Mouse (Mus musculus) layer of hippocampus, adult 2 months (tissue): ENCODE measurements around the gene Grin2d. TPM values are rescaled to one million over a fixed set of nuclear protein-coding genes. Genes with fewer than 3 reads are reported as not detected.
"Not testable (repeated sequence)": the region's sequence is repeated elsewhere in the genome, so short reads cannot be mapped to it uniquely, and the experiment has no call there.

Experiments used
- DNase-seq, 2 experiments: peaks; one replicate each; pipeline ENCODE4 v3.0.0; 2022; ENCODE audit warnings: low spot score in 2 of 2
- H3K27ac ChIP-seq: fragments of 200-600 bp; 2 replicates; pipeline ENCODE4 v1.8.1; 2022
- H3K4me3 ChIP-seq: fragments of 200-600 bp; 2 replicates; pipeline ENCODE4 v1.8.1; 2022; ENCODE audit warnings: mild to moderate bottlenecking
- CTCF ChIP-seq: fragments of 200-600 bp; conservative IDR thresholded peaks from 2 replicates; pipeline ENCODE4 v1.8.1; 2022; ENCODE audit warnings: antibody characterized with exemption, mild to moderate bottlenecking, moderate library complexity
- long read RNA-seq, 2 experiments: library from polyadenylated mRNA; stranded (forward); transcript quantifications; one replicate each; pipeline ENCODE4 v2.0.0; 2021; ENCODE audit warnings: borderline mapping rate in 2 of 2
- total RNA-seq, 2 experiments: library from RNA; stranded (reverse); gene quantifications; 2 replicates each; pipeline ENCODE4 v1.2.3; 2021

Grin2d gene
- total RNA-seq: 10 to 100 TPM in 1 of 2 experiments, 1 to 10 TPM in 1; 10.0 to 11.6 TPM
- long read RNA-seq, experiment 1, partial matches to known transcripts: 2 of 17 reads
- long read RNA-seq, experiment 1, other reads (novel, unspliced or antisense): 15 of 17 reads
- long read RNA-seq, experiment 2, full-length matches to known transcripts: 1 of 13 reads
- long read RNA-seq, experiment 2, partial matches to known transcripts: 2 of 13 reads
- long read RNA-seq, experiment 2, other reads (novel, unspliced or antisense): 10 of 13 reads

DNA sequence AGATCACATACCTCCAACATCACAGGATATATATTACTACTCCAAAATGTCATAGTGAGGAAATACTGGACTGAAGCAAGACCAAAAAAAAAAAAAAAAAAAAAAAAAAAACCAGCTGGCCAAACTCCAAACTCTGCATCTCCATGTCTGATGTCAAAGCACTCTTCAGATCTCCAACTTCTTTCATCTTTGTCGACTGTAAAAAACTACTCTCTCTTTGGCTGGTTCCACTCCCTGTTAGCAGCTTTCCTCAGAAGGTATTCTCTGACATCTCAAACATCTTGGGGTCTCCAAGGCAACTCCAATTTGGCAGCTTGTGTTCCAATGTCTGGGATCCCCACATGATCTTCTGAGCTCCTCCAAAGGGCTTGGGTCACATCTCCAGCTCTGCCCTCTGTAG lies at the start of gene Grin2d:
Grin2d (minus strand) TSS at position 101 of the 400 bp plus-strand sequence.
- not testable (repeated sequence) for DNase-seq, H3K4me3 ChIP-seq, H3K27ac ChIP-seq

DNA sequence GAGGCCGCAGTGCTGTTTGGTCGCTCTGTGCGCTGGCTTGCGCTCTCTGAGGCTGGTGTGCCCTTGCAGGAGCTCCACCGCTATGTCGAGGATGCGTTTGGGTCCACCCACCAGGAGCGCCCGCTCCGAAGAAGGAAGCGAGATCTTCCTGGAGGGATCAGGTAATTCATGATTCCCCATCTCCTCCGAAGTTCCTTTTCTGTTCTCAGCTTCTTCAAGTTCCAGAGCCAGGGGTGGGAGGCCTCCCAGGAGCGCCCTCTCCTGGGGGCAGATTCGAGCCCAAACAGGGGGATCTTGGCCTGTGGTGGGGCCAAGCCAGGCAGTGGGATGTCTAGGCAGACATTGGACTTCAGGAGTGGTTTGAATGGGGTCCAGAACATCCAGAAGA lies 46.2 kb upstream of the Grin2d start:
- DNase-seq: no peak
- Histone ChIP-seq H3K27ac (no peak overlapping the region; the same call in 1 of the 2 replicates), H3K4me3 (peak overlapping the region; percentile 65)
- peak; percentile 40 for TF ChIP-seq CTCF

GRCm38 (mm10) chr7:45923762-45924428 lies 45.7 kb upstream of the Grin2d start, which contains the start of gene Ccdc114:
Gene Ccdc114, plus strand, starts transcription at chr7:45924072.
- TF ChIP-seq CTCF: no peak
- DNase-seq: no peak
- peak within 1 kb of the TSS; percentile 65 for H3K4me3 ChIP-seq
- H3K27ac ChIP-seq: peak within 1 kb of the TSS; percentile 94

DNA sequence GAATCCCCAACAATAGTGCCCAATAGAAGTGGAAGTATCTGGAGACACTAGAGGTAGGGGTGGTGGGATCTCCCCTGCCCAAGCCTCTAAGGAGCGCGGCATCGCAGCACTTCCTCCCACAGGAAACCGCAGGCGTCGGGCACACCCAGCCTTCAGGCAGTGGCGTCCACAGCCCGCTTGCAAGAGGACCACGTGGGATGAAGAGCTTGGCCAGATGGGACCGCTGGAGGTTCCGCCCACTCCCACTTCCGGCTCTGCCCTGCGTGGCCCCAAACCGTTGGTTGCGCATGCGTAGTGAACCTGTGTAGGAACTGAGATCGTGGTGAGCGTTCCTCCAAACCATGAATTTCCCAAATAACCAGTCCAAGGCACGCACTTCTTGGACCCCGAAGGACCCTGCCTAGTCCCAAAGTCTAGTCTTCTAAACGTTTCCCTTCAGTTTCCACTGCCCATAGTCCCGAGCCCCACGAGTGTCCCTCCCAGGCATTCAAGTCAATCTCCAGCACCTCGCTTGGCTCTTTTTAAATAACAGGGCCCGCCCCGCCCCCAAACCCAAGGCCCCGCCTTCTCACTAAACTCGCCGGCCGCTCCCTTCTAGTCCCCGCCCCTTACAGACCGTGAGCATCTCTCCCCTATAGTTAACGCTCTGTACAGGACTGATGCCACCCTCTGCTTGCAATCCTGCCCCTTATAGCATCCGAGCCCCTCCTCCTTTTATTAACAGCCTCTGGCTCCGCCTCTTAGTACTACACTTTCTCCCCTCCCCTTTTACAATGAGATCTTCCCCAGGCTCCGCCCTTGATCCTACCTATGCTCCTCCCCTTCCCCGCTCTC lies 45.0 kb upstream of the Grin2d start:
- DNase-seq: peak; percentile 92 to 94
- H3K27ac ChIP-seq: peak overlapping the region; percentile 94
- peak overlapping the region; percentile 65 for H3K4me3 ChIP-seq
- TF ChIP-seq CTCF: no peak

- no peak for DNase-seq
- TF ChIP-seq CTCF: no peak
These were observed 43.9 kb upstream of the Grin2d start for GRCm38 (mm10) chr7:45921950-45922600.

GRCm38 (mm10) chr7:45921242-45921621 lies 43.1 kb upstream of the Grin2d start, which contains the start of gene Emp3:
Gene Emp3, minus strand, starts transcription at chr7:45921404.
- peak within 1 kb of the TSS; percentile 94; the same call in 1 of the 2 replicates for H3K27ac ChIP-seq
- no peak for DNase-seq
- H3K4me3 ChIP-seq: peak within 1 kb of the TSS; percentile 5; the same call in 1 of the 2 replicates
- TF ChIP-seq CTCF: no peak

More at GRCm38 (mm10) chr7:45921950-45922600, 43.9 kb upstream of the Grin2d start:
- Histone ChIP-seq H3K27ac (peak overlapping the region; percentile 94), H3K4me3 (no peak overlapping the region)

- Histone ChIP-seq H3K27ac (peak overlapping the region; percentile 28; the same call in 1 of the 2 replicates), H3K4me3 (peak overlapping the region; percentile 5; the same call in 1 of the 2 replicates)
- DNase-seq: no peak
- TF ChIP-seq CTCF: no peak
These were observed 42.5 kb upstream of the Grin2d start for GRCm38 (mm10) chr7:45920583-45921241.

DNA sequence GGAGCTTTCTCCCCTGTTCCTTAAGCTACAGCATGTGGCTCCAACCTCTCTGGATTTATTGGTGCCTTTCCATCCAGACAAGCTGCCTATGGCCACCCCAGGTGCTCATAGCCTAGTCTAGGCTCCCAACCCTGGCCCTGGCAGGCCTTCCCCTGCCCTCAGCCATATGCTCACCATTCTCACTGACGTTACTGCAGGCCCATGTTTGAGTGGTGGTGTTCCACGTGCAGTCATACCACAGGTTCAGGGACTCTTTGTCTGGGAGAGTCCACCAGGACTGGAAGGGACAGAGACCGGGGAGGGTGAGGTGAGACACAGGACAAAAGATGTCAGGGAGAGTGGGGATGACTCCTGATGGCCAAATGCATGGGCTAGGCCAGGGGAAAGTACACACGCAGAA lies 41.6 kb upstream of the Grin2d start:
- Histone ChIP-seq H3K4me3 (no peak overlapping the region), H3K27ac (no peak overlapping the region)
- no peak for TF ChIP-seq CTCF
- no peak for DNase-seq

DNA sequence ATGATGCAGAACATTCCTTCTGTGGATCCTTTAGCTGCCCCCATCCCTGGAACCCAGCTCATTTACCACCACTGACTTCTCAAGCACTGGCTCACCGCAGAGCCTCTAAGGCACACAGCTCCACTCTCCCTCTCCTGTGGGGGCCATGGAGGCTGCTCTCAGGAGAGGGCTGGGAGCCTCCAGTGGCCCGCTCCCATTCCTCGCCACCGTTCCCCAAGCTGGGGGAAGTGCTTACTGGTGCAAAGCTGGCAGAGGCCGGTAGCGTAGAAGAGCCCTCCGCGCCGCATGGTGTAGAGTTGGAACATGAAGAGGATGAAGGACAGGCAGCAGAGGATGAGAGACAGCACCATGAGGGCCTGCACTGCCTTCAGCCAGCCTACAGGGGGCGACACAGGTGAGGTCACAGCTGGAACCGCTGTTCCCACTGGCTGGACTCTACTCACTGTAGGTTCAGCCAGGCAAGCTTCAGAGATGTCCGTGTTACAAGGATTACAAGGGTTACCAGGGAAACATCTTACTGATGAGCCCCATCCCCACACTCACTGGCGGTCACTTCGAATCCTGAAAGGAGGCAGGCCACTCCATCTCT lies 41.0 kb upstream of the Grin2d start:
- peak; percentile 68 for TF ChIP-seq CTCF
- Histone ChIP-seq H3K4me3 (no peak overlapping the region), H3K27ac (no peak overlapping the region)
- no peak for DNase-seq

DNA sequence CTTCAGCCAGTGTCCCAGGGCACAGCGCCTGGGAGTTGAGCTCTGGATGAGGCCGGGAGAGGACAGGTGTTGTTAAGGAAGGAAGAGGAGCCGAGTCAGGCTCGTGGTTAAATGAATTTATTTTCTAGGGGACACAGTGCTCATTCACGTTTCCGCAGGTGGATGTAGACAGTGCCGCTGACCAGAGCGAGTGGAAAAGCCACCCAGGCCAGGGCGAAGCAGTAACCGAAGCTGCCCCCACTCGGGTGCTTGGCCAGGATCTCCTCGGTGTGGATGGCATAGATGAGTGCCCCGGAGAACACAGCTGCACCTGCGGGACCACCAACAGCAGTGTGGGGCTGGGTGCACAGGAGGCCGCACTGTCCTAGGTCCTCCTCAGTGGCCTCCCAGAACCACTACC lies 39.7 kb upstream of the Grin2d start:
- Histone ChIP-seq H3K27ac (peak overlapping the region; percentile 94; the same call in 1 of the 2 replicates), H3K4me3 (no peak overlapping the region)
- DNase-seq: no peak
- no peak for TF ChIP-seq CTCF

DNA sequence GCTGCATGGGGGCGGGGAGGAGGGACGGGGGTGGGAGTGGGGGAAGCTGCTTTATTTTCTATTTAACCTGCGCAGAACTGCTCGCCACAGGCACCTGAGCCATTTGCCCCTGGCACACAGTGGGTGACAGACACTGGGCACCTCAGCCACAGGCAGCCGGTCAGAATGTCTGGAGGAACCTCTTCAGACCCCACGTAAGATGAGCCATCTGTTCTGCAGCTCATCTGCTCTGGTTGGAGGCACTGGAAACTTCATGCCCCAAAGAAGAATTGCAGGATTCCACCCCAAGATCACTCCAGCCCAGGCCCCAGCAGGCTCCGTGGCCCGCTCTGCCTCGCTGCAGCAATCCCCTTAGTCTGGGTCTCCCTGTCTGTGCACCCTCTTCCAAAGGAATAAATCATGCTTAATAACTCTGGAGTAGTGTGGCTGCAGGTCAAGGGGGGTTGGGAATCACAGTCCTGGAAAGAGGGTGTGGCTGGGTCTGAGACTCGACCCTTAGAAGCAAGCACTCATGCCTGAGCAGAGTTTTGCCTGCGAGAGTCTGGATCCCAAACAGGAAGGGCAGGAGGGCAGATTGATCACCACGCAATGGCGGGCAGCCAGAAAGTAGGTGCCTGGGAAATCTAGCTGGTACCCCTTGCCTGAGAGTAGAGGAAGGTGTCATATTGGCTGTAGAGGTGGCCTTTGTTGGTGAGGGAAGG lies 39.0 kb upstream of the Grin2d start:
- DNase-seq: no peak
- no peak for TF ChIP-seq CTCF
- peak overlapping the region; percentile 94 for H3K27ac ChIP-seq
- H3K4me3 ChIP-seq: peak overlapping the region; percentile 53
